Mouse (Mus musculus) brain, embryonic 14.5 days (tissue): ENCODE results near the gene Inpp4a.

ENCODE experiments used
- CTCF ChIP-seq: fragments of 200-500 bp; IDR thresholded peaks from 2 replicates; pipeline ENCODE4 v1.5.1; 2012; ENCODE audit warnings: inconsistent platforms, mild to moderate bottlenecking, moderate library complexity, borderline replicate concordance; ENCODE audit not compliant: insufficient read depth, insufficient read length; ENCODE audit errors: extremely low read depth
- POLR2A ChIP-seq: fragments of 200-500 bp; IDR thresholded peaks from 2 replicates; pipeline ENCODE4 v1.6.1; 2012; ENCODE audit warnings: mild to moderate bottlenecking, inconsistent platforms, borderline replicate concordance; ENCODE audit not compliant: poor library complexity, insufficient read depth, insufficient read length, severe bottlenecking; ENCODE audit errors: extremely low read depth

- no peak for TF ChIP-seq CTCF
- TF ChIP-seq POLR2A = no peak
These were observed 43.6 kb downstream of the Inpp4a start for GRCm38 (mm10) chr1:37343265-37343664.
